Mouse (Mus musculus) urinary bladder, postnatal 4 days (tissue): ENCODE measurements at regions not wholly inside any gene's neighbourhood (a gene's known extent, or its start where the extent isn't known, plus 50 kb on each side); places are given as distances from the start of the nearest gene placed in this dataset.

Experiments
- DNase-seq, 2 experiments: peaks; one replicate each; pipeline ENCODE4 v3.0.0; 2021 to 2022; ENCODE audit warnings: low spot score in 2 of 2

GRCm38 (mm10) chr10:60891476-60892170 lies 60.2 kb upstream of the Unc5b start:
- no peak for DNase-seq

GRCm38 (mm10) chr10:60889792-60890191 lies 58.4 kb upstream of the Unc5b start:
- DNase-seq, result no peak

DNA sequence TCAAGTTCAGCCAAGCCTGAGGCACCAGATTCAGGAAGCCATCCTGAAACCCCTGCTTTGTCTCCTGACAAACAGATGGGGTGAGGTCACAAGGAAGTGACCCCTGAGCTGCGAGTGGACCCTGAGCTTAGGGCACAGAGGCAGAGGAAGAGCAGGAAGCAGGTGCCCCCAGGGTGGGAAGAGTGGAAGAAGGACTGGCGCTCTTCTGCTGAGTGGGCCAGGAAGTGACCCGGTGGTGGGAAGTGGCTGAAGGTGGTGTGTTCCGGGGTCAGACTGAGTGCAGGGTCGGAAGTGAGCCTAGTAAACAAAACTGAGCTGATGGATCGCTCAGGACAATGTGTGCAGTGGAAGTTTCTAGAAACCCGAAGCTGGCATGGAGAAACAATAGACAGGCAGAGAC lies 57.2 kb upstream of the Unc5b start:
- DNase-seq, result no peak

DNA sequence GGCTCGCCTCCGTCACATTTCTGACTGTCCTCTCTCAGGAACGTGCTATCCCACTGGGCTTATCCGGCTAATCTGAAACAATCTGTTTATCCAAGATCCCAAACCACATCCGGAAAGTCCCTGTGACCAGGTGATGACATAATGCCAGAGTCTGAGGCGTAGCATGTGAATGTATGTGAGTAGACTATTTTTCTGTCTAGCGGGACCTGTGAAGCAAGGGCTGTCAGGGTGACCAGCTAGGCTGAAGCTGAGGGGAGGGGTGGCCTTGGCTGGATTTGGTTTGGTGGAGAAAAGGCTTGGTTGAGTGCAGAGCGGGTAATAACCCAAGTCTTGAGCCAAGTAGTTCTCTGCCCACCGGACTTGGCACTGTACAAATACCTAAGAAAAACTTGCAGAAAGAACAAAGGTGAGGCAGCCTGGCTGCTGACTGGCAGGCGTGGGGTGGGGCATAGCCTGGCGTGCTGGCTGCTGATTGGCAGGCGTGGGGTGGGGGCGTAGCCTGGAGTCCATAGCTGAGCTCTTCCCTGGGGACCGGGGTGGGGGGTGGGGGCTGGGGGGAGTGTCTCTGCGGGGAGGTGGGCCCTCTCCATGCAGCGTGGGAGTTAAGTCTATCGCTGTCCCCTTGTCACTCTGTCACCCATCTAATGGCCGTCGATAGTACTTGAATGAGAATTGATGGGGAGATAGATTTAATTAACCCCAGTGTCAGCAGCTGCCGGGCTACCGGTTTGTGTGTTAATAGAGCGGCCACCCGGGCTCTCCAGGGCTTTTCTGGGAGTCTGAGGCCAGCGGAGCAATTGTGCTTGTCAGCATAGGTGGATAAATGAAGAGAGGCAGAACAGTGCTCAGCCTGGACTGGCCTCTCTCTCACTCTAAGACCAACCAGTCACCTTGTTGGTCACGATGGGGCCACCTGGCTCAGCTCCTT lies 54.2 kb upstream of the Unc5b start:
- no peak for DNase-seq

DNA sequence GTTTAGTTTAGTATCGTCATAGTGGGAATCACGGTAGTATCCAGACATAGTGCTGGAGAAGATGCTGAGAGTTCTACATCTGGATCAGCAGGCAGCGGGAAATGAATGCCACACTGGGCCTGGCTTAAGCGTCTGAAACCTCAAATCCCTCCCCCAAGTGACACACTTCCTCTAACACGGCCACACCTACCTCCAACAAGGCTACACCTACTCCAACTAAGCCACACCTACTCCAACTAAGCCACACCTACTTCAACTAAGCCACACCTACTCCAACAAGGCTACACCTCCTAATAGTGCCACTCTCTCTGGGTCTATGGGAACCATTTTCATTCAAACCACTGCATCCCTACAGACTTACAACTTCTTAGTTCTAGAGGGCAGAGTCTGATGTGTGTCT lies 53.4 kb upstream of the Unc5b start:
- DNase-seq, result no peak
